Mouse (Mus musculus): ENCODE measurements around the gene Ctrc. TPM values are rescaled to one million over a fixed set of nuclear protein-coding genes. Genes with fewer than 3 reads are reported as not detected.

Ctrc gene
- total RNA-seq, 2 experiments from 2014 or later = not detected

- DNase-seq = peak; percentile 55
Measured at GRCm38 (mm10) chr4:141866933-141867490, 20.9 kb upstream of the Ctrc start.

- peak; percentile 62 for DNase-seq
Measured at GRCm38 (mm10) chr4:141865600-141865999, 19.4 kb upstream of the Ctrc start.

- DNase-seq = no peak
Measured at GRCm38 (mm10) chr4:141865006-141865405, 18.8 kb upstream of the Ctrc start.

GRCm38 (mm10) chr4:141864506-141864905 is 18.3 kb upstream of the Ctrc start:
- DNase-seq = no peak

- DNase-seq = no peak
Measured at GRCm38 (mm10) chr4:141863726-141864280, 17.6 kb upstream of the Ctrc start.

GRCm38 (mm10) chr4:141862867-141863266 is 16.7 kb upstream of the Ctrc start:
- DNase-seq = no peak

- DNase-seq = no peak
Measured at GRCm38 (mm10) chr4:141861591-141862295, 15.6 kb upstream of the Ctrc start.

- no peak for DNase-seq
Measured at GRCm38 (mm10) chr4:141860246-141860841, 14.2 kb upstream of the Ctrc start.

- no peak for DNase-seq
Measured at GRCm38 (mm10) chr4:141859351-141859750, 13.2 kb upstream of the Ctrc start.

- peak; percentile 59 for DNase-seq
Measured at GRCm38 (mm10) chr4:141858501-141858900, 12.3 kb upstream of the Ctrc start.

- DNase-seq = peak; percentile 89
Measured at GRCm38 (mm10) chr4:141857422-141857930, 11.3 kb upstream of the Ctrc start.

- peak; percentile 70 for DNase-seq
Measured at GRCm38 (mm10) chr4:141853437-141853836, 7.3 kb upstream of the Ctrc start.

- DNase-seq = no peak
Measured at GRCm38 (mm10) chr4:141834536-141835095, 11.5 kb downstream of the Ctrc start.

GRCm38 (mm10) chr4:141833911-141834310 is 12.2 kb downstream of the Ctrc start:
- DNase-seq = no peak

- no peak for DNase-seq
Measured at GRCm38 (mm10) chr4:141831361-141831760, 14.8 kb downstream of the Ctrc start.

GRCm38 (mm10) chr4:141830381-141830780 is 15.8 kb downstream of the Ctrc start:
- DNase-seq = no peak

GRCm38 (mm10) chr4:141828177-141828576 is 18.0 kb downstream of the Ctrc start:
- DNase-seq = no peak

- peak; percentile 43 for DNase-seq
Measured at GRCm38 (mm10) chr4:141827401-141827800, 18.8 kb downstream of the Ctrc start.

GRCm38 (mm10) chr4:141826060-141826459 is 20.1 kb downstream of the Ctrc start, which contains the start of gene Cela2a:
Gene Cela2a, minus strand, starts transcription at chr4:141826160.
- DNase-seq = no peak

GRCm38 (mm10) chr4:141822979-141823378 is 23.2 kb downstream of the Ctrc start:
- no peak for DNase-seq

- DNase-seq = peak; percentile 47
Measured at GRCm38 (mm10) chr4:141822089-141822488, 24.1 kb downstream of the Ctrc start.

- no peak for DNase-seq
Measured at GRCm38 (mm10) chr4:141821178-141821577, 25.0 kb downstream of the Ctrc start.

- DNase-seq = no peak
Measured at GRCm38 (mm10) chr4:141819316-141819715, 26.8 kb downstream of the Ctrc start.

Data from adrenal gland, postnatal 10 days (tissue).